Mouse (Mus musculus) liver, embryonic 15.5 days (tissue): ENCODE results near the gene Tfap2a. TPM values are rescaled to one million over a fixed set of nuclear protein-coding genes. Genes with fewer than 3 reads are reported as not detected.
A peak's percentile ranks its signal among the peaks of the same experiment; 100 is the strongest.

Experiments used
- ATAC-seq: fragments of 200-750 bp; cut with Nextera tagmentation; 2 replicates; pipeline ENCODE4 v1.8.0; 2017; ENCODE audit warnings: moderate number of reproducible peaks, mild to moderate bottlenecking, moderate library complexity; ENCODE audit not compliant: insufficient read depth
- H3K27ac ChIP-seq: fragments of 300-500 bp; sonication (generic); replicated peaks from 2 replicates; pipeline ENCODE4 v1.5.1; 2015; ENCODE audit warnings: mild to moderate bottlenecking, inconsistent platforms
- H3K27me3 ChIP-seq: fragments of 300-500 bp; sonication (generic); 2 replicates; pipeline ENCODE4 v1.6.1; 2015; ENCODE audit warnings: mild to moderate bottlenecking, inconsistent platforms
- H3K36me3 ChIP-seq: fragments of 300-500 bp; sonication (generic); replicated peaks from 2 replicates; pipeline ENCODE4 v1.6.1; 2015; ENCODE audit warnings: moderate library complexity, mild to moderate bottlenecking, inconsistent platforms
- H3K4me1 ChIP-seq: fragments of 300-500 bp; sonication (generic); replicated peaks from 2 replicates; pipeline ENCODE4 v1.6.1; 2015; ENCODE audit warnings: inconsistent platforms
- H3K4me2 ChIP-seq: fragments of 300-500 bp; sonication (generic); 2 replicates; pipeline ENCODE4 v1.6.1; 2015; ENCODE audit warnings: moderate library complexity, mild to moderate bottlenecking, inconsistent platforms
- H3K4me3 ChIP-seq: fragments of 300-500 bp; sonication (generic); replicated peaks from 2 replicates; pipeline ENCODE4 v1.5.1; 2015; ENCODE audit warnings: mild to moderate bottlenecking, inconsistent platforms
- H3K9ac ChIP-seq: fragments of 300-500 bp; sonication (generic); 2 replicates; pipeline ENCODE4 v1.6.1; 2015; ENCODE audit warnings: moderate library complexity, mild to moderate bottlenecking, inconsistent platforms
- H3K9me3 ChIP-seq: fragments of 300-500 bp; sonication (generic); replicated peaks from 2 replicates; pipeline ENCODE4 v1.6.1; 2016; ENCODE audit warnings: inconsistent platforms
- WGBS: fragments of 180-500 bp; shearing (Covaris S2); methylation state at CpG from one replicate; pipeline ENCODE4 v1.1.7; 2015; ENCODE audit warnings: mixed read lengths; ENCODE audit not compliant: insufficient replicate concordance; 5-methylcytosine and 5-hydroxymethylcytosine counted together
- polyA plus RNA-seq: library from polyadenylated mRNA; unstranded; fragments of >200 nt; fragmentation: Nextera tagmentation; extraction: Ambion mirVana; gene quantifications from 2 replicates; pipeline ENCODE4 v1.2.1, GENCODE M21; 2015

Gene Tfap2a
- polyA plus RNA-seq, 1 experiment from 2014 or later: not detected

GRCm38 (mm10) chr13:40732816-40733541, 5.2 kb downstream of the Tfap2a start:
- ATAC-seq: no peak
- no peak overlapping the region for H3K9ac ChIP-seq

DNA sequence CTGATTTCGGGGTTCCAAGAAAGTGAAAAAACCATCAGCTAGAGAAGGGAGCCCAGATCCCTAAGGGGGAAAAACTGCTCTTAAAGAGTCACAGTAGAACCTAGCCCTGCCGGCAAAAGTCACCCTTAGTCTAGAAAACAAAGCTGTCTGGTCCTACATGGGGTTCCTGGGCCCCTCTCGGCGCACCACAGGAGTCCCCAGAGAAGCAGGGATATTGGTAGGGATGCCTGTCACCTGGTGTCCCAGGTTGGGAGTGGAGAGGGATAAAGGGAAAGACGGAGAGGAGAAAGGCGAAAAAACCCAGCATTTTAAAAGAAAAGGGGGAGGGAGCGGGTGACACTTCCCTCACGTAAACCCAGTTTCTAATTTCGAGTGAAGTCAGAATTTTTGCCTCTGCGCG, 6.1 kb downstream of the Tfap2a start:
- Histone ChIP-seq H3K27ac (no peak overlapping the region), H3K4me1 (peaks cover 11% of the 10 kb centered on the region), H3K9me3 (no peaks in the 10 kb centered on the region), H3K4me2 (no peak overlapping the region), H3K36me3 (no peaks in the 10 kb centered on the region), H3K9ac (no peak overlapping the region), H3K27me3 (peaks cover 98% of the 10 kb centered on the region), H3K4me3 (no peak overlapping the region)
- 3% methylated on average over 11 of the region's 11 CpGs for WGBS
- ATAC-seq: no peak

More at GRCm38 (mm10) chr13:40732816-40733541, 5.2 kb downstream of the Tfap2a start:
- Histone ChIP-seq H3K9me3 (no peaks in the 10 kb centered on the region), H3K4me2 (peak overlapping the region; percentile 43), H3K4me1 (peaks cover 11% of the 10 kb centered on the region), H3K36me3 (no peaks in the 10 kb centered on the region), H3K4me3 (peak overlapping the region; percentile 24), H3K27me3 (peaks cover 100% of the 10 kb centered on the region), H3K27ac (no peak overlapping the region)
- 1% methylated on average over 30 of the region's 30 CpGs for WGBS

DNA sequence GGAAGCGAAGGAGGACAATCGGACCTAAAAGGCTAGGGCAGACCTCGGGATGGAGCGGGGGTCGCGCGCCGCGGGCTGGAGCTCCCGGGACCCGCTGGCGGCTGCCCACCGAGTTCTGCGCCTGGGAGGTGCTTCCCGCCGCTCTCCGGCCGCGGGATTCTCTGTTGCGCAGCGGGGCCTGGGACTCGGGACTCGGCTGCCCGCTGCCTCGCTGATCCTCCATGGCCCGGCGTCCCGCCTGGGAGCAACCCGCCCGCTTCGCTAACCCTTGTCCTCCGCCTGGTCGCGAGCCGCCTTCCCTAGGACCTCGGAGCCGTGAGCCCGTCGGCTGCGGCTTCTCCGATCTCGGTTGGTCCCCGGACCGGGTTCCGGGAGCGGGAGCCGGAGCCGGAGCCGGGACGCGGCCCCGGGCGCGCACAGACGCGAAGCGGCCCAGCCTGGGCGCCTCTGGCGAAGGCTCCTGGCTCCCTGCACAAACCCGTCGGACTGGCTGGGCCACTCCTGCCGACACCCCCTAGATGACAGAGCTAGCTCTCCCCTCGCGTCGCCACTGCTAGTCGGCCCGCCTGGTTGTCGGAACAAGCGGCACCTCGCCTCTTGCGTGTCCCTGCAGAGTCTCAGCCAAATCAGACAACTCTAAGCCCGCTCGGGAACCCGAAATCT, 6.9 kb downstream of the Tfap2a start:
- Histone ChIP-seq H3K4me1 (peaks cover 11% of the 10 kb centered on the region), H3K9ac (no peak overlapping the region), H3K4me3 (peak overlapping the region; percentile 49), H3K9me3 (no peaks in the 10 kb centered on the region), H3K36me3 (no peaks in the 10 kb centered on the region), H3K4me2 (peak overlapping the region; percentile 61), H3K27ac (no peak overlapping the region), H3K27me3 (peaks cover 98% of the 10 kb centered on the region)
- ATAC-seq: no peak
- under 1% methylated on average over 66 of the region's 74 CpGs for WGBS

DNA sequence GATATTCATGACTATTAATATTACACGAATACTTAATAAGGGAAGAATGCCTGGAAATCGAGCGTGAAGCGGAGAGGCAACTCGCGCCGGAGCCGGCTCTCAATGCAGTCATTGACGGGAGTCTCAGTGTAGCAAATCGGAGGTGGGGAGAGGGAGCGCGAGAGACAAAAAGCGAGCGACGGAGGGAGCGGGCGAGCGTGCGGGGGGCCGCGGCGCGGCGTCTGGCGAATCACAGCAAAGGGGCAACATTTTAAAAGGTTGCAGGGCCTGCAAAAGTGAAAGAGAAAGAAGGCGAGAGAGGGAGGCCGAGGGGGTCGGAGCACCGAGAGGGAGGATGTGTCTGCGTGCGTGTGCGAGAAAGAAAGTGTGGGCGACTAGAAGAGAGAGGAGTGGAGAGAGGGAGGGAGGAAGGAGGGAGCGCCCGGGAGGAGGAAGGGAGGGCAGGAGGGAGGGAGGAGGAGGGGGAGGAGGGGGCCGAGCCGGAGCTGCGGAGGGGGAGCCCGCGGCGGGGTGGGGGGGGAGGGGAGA, 7.5 kb downstream of the Tfap2a start:
- Histone ChIP-seq H3K4me1 (peaks cover 11% of the 10 kb centered on the region), H3K9ac (no peak overlapping the region), H3K27ac (no peak overlapping the region), H3K9me3 (no peaks in the 10 kb centered on the region), H3K27me3 (peaks cover 98% of the 10 kb centered on the region), H3K36me3 (no peaks in the 10 kb centered on the region), H3K4me2 (peak overlapping the region; percentile 61), H3K4me3 (peak overlapping the region; percentile 49)
- under 1% methylated on average over 40 of the region's 41 CpGs for WGBS
- ATAC-seq: no peak

DNA sequence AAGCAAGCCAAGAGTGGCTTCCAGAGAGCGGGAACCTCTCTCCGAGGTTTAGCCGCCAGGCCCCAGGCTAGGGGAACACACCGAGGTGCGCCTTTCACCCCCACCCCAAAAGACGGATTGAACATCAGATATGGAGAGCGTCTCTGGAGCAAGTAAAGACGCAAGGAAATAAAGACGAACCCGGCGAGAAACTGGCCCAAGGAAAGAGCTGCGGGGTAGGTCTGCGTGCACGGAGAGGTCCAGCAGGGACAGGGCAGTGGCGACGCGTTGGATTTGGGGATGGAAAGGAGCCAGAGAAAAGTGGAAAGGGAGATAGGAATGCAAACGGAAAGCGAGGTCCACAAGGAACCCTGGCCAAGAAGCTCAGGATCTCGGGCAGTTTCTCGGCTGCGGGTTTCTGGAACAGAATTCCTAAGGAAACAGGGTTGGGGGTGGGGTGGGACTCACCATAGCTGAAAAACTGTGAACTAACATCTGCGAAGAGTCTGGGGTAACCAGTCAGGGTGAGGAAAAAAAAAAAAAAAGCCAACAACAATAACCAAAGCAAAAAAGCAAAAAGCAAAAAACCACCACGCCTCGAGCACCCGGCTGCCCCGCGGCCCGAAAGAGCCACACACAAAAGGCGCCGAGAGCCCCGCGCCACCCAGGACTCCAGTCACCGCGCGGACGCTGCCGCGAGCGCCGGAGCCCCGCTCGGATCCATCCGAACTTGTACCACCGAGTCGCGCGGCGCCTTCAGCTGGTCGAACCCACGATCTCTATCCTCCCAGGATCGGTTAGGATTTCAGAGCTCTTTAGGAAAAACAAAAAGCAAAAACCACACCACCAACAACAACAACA, 8.4 kb downstream of the Tfap2a start:
- H3K9ac ChIP-seq: no peak overlapping the region

DNA sequence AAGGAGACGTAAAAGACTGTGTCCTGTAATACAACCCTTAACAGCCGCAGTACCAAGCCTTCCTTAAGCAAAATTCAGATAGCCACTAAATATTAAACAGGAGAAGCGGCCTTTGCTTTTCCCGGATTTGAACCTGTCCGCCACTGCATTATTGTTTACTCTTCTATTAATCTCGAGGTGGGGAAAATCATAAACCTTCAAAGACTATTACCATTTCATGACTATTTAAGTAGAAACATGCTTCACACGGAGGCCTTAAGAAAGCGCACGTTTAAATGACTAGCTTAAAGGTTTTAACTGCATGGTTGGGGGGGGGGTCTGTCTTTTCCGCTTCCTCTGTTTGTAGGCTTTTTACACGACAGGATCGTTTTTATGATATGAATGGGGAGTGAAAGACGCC, 9.1 kb downstream of the Tfap2a start:
- H3K9me3 ChIP-seq: no peaks in the 10 kb centered on the region
- no peaks in the 10 kb centered on the region for H3K36me3 ChIP-seq
- H3K4me2 ChIP-seq: no peak overlapping the region
- H3K4me3 ChIP-seq: no peak overlapping the region
- H3K4me1 ChIP-seq: peaks cover 6% of the 10 kb centered on the region
- no peak overlapping the region for H3K9ac ChIP-seq
- peaks cover 98% of the 10 kb centered on the region for H3K27me3 ChIP-seq
- ATAC-seq: no peak
- WGBS: 2% methylated on average over 13 of the region's 13 CpGs
- H3K27ac ChIP-seq: no peak overlapping the region

More for the DNA sequence above, 8.4 kb downstream of the Tfap2a start:
- Histone ChIP-seq H3K27ac (no peak overlapping the region), H3K27me3 (peaks cover 98% of the 10 kb centered on the region), H3K4me1 (peaks cover 11% of the 10 kb centered on the region), H3K9me3 (no peaks in the 10 kb centered on the region), H3K4me2 (peak overlapping the region; percentile 61; the same call in 1 of the 2 replicates), H3K36me3 (no peaks in the 10 kb centered on the region), H3K4me3 (no peak overlapping the region)
- no peak for ATAC-seq
- 2% methylated on average over 52 of the region's 52 CpGs for WGBS

GRCm38 (mm10) chr13:40728626-40728990, 9.6 kb downstream of the Tfap2a start:
- H3K4me3 ChIP-seq: no peak overlapping the region
- no peak for ATAC-seq
- no peaks in the 10 kb centered on the region for H3K9me3 ChIP-seq
- H3K4me1 ChIP-seq: peaks cover 4% of the 10 kb centered on the region
- no peak overlapping the region for H3K4me2 ChIP-seq
- peaks cover 98% of the 10 kb centered on the region for H3K27me3 ChIP-seq
- no peak overlapping the region for H3K27ac ChIP-seq
- 3% methylated on average over 15 of the region's 15 CpGs for WGBS
- H3K9ac ChIP-seq: no peak overlapping the region
- H3K36me3 ChIP-seq: no peaks in the 10 kb centered on the region

DNA sequence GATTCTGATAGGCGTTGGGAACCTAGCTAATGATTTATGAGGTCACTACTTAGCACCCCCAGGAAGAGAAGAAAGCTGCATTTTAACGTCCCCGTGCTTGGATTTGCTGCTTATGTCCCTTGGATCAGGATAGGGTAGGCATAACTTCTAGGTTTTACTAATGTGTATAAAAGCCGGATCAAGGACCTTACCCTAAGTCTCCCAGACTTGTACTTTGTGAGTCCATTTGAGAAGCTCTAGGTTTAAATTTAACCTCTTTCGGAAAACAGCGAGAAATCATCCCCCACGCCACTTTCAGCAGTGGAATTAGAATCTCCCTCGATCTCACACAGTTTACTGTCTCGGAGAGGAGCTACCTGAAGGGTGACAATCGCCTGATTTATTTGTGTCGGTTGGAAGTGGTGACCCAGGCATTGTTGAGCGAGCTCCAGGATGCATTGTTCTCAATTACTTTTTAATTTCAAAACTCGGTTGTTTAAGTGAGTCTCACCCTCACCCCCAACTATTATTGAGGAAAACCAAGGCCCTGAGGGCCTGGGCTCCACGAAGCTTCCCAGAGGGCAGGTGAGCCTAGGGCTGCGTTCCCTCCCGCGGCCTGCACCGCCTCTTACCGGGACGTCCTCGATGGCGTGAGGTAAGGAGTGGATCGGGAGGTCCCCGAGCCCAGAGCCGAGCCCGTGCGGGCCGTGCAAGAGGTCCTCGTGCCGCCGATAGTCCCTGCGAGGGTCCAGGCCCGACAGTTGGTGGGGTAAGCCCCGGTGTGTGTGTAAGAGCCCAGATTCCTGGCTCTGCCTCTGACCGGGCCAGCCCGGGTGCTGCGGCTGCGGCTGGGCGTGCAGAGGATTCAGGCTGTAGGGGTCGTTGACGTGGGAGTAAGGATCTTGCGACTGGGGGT, 10.2 kb downstream of the Tfap2a start:
- peaks cover 9% of the 10 kb centered on the region for H3K4me1 ChIP-seq
- H3K27ac ChIP-seq: no peak overlapping the region
- no peak overlapping the region for H3K9ac ChIP-seq
- H3K36me3 ChIP-seq: no peaks in the 10 kb centered on the region
- no peak for ATAC-seq
- H3K9me3 ChIP-seq: no peaks in the 10 kb centered on the region
- WGBS: 2% methylated on average over 42 of the region's 42 CpGs
- H3K27me3 ChIP-seq: peaks cover 98% of the 10 kb centered on the region
- no peak overlapping the region for H3K4me2 ChIP-seq
- no peak overlapping the region for H3K4me3 ChIP-seq

GRCm38 (mm10) chr13:40725924-40726323, 12.3 kb downstream of the Tfap2a start:
- no peak for ATAC-seq
- Histone ChIP-seq H3K4me3 (no peak overlapping the region), H3K9ac (no peak overlapping the region), H3K36me3 (no peaks in the 10 kb centered on the region), H3K4me1 (peaks cover 17% of the 10 kb centered on the region), H3K27me3 (peaks cover 95% of the 10 kb centered on the region), H3K9me3 (no peaks in the 10 kb centered on the region), H3K4me2 (no peak overlapping the region), H3K27ac (no peak overlapping the region)
- 5% methylated on average over 7 of the region's 7 CpGs for WGBS

- 19% methylated on average over 5 of the region's 5 CpGs for WGBS
- Histone ChIP-seq H3K9me3 (no peaks in the 10 kb centered on the region), H3K4me2 (peak overlapping the region; percentile 65), H3K4me1 (peaks cover 12% of the 10 kb centered on the region), H3K36me3 (no peaks in the 10 kb centered on the region), H3K4me3 (peak overlapping the region; percentile 48), H3K9ac (no peak overlapping the region), H3K27me3 (peaks cover 95% of the 10 kb centered on the region), H3K27ac (no peak overlapping the region)
- no peak for ATAC-seq
Observed at GRCm38 (mm10) chr13:40723598-40723920, 14.6 kb downstream of the Tfap2a start.
